Mouse (Mus musculus) cerebellum, postnatal 4 days (tissue): Measurements from ENCODE around the gene Abhd15.

ENCODE experiments used
- DNase-seq, 2 experiments: peaks; one replicate each; pipeline ENCODE4 v3.0.0; 2022; ENCODE audit warnings: low spot score in 2 of 2, mixed read lengths in 1 of 2

The Abhd15 gene

DNA sequence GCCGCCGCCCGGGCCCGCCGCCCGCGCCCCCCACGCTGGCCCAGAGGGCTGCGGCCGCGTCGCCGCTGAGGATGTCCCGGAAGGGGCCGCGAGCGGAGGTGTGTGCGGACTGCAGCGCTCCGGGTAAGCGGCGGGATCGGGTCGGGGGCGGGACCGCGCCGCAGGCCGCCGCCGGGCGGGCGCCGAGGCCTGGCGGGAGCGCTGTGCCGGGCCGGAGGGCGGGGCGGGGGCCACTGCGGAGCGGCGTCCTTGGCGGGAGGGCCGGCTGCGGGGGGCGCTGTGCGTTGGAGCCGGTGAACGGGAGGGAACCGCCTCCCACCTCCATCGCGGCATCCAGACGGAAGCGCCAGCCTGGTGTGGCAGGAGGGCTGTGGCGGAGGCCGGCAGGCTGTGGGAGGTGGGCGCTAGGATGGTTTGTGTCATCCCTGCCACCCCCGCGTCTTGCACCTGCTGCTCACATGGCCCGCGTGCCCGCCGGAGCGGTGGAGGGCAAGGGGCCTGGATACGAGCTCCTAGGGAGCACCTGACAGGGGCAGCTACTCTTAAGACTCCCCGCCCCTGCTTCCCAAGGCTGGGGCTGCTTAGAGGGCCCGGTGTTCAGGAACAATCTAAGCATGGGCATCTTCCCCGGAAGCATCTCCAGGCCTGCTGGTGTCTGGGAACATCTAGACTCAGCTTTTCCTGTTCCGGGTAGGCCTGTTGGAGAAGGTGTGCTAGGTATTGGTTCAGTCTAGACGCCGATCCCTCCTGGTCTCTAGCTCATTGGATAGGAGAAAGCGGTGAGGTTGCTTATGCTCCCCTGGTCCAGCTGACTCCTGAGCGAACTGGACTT lies 21.2 kb upstream of the Abhd15 start, which contains the start of gene Git1:
Git1 (plus strand) TSS at position 51 of the 832 bp plus-strand sequence.
- DNase-seq: no peak

DNA sequence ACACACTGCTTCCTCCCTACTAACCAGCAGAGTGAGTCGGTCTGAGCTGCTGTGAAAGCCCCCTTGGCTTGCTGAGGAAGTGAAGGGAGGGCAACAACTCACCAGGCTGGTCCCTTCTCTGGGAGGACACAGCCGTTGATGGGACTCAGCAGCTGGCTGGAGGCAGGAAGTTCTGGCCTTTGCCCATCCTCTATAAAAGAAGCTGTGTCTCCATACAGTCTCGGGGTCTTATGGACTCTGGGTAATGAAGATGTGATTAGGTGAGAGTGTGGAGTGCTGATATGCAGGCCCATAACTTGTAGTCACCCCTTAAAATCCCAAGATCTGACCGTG lies 20.6 kb upstream of the Abhd15 start:
- DNase-seq: no peak

DNA sequence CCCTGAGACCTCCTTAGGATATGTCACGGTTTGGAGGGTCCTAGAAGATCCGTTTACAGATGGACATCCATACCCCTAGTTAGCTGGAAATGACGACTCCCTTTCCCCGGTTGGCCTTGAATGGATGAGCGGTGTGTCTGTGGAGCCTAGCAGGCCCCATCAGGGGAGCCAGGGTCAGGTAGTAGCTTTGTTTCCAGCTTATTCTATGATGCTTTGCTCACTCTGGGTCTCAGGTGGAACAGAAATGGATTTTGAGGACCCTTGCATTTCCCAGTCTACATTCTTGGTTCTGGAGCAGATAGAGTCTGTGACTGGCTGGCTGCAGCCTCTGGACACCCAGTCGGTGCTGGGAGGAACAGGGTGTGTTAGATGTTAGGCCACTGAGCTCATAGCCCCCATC lies 20.1 kb upstream of the Abhd15 start:
- no peak for DNase-seq

GRCm38 (mm10) chr11:77495507-77495906 lies 19.4 kb upstream of the Abhd15 start:
- DNase-seq: no peak

GRCm38 (mm10) chr11:77497341-77497756 lies 17.6 kb upstream of the Abhd15 start:
- no peak for DNase-seq

GRCm38 (mm10) chr11:77497851-77498250 lies 17.1 kb upstream of the Abhd15 start:
- DNase-seq: no peak

DNA sequence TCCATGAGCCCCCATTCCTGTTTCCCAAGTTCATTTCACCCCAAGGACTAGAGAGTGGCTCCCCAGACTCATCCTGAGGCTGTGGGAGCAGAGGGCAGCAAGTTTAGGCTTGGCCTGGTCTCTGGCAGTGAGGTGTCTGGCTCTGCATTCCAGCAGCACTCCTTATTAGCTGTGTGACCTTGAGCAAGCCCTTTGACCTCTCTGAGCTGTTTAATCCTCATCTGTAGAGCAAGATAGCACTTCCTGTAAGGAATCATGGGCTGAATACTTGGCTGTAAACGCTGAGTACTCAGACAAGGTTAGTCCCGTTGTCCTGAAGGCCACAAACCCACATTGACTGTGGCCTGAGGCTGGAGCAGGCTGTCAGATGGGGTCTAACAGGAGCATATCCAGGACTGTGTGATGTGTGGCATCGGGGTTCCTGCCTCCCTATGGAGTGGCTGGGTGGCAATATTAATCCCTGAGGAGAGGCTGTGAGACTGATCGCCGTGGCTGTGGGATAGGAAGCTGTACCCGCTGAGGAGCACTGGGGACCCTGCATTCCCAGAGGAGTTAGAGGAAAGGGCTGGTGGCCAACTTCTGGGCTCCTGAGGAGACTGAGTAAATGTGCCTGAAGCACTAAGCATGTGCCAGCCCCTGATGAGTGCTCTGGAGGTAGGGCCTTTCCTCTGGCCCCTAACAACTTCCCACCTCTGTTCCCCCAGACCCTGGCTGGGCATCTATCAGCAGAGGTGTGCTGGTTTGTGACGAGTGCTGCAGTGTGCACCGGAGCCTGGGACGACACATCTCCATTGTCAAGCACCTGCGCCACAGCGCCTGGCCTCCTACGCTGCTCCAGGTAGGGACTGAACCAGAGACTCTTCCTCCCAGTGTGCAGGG lies 16.4 kb upstream of the Abhd15 start:
- DNase-seq: no peak

DNA sequence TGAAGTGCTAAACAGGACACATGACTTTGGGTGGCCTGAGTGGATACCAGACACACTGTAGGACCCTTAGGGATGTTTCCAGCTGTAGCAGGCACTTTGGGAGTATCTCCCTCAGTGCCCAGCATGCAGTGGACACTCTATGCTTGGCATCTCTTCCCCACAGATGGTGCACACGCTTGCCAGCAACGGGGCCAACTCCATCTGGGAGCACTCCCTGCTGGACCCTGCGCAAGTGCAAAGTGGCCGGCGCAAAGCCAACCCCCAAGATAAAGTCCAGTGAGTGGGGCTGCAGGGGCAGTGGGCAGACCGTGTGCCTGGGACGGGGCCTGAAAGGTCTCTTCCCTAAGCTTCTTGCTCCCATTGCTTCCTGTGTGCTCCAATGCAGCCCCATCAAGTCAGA lies 15.6 kb upstream of the Abhd15 start:
- no peak for DNase-seq

DNA sequence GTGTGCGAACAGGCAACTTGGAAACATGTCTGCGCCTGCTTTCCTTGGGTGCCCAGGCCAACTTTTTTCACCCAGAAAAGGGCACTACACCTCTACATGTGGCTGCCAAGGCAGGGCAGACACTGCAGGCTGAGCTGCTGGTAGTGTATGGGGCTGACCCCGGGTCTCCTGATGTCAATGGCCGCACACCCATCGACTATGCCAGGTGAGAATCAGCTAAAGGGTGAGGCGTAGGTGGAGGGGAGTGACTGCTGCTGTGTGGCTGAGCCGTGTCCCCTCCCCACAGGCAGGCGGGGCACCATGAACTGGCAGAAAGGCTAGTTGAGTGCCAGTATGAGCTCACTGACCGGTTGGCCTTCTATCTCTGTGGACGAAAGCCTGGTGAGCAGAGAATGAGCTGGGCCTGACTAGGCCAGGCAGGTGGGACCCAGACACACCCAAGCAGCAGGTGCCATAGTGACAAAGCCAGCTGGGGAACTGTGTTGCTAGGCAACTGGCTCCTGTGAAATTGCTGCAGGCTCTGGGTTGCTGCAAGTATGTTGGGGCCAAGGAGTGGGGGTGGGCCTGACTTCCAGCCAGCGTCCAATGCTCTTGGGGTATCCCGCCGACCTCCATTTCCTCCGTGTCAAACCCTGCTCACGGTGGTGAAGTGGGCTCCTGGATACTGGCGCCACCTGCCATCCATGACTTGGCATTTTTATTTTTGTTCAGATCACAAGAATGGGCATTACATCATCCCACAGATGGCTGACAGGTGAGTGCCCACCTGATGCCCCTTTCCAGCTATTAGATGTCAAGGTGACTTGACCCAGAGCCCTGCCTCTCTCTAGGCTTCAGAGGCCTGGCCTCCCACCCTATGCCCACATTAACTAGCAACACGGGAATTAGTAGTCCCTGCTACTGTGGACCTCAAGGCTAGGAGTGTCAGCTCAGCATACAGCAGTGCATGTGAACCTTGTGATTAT lies 14.3 kb upstream of the Abhd15 start:
- DNase-seq: no peak

GRCm38 (mm10) chr11:77501392-77501791 lies 13.5 kb upstream of the Abhd15 start:
- DNase-seq: peak in 1 of 2 experiments; percentile 82

GRCm38 (mm10) chr11:77501971-77502370 lies 12.9 kb upstream of the Abhd15 start:
- no peak for DNase-seq

- no peak for DNase-seq
Measured at GRCm38 (mm10) chr11:77502481-77502880, 12.4 kb upstream of the Abhd15 start.

- DNase-seq: no peak
Measured at GRCm38 (mm10) chr11:77503511-77503910, 11.4 kb upstream of the Abhd15 start.

- no peak for DNase-seq
Measured at GRCm38 (mm10) chr11:77504377-77504776, 10.5 kb upstream of the Abhd15 start.

- no peak for DNase-seq
Measured at GRCm38 (mm10) chr11:77505291-77505980, 9.5 kb upstream of the Abhd15 start.

DNA sequence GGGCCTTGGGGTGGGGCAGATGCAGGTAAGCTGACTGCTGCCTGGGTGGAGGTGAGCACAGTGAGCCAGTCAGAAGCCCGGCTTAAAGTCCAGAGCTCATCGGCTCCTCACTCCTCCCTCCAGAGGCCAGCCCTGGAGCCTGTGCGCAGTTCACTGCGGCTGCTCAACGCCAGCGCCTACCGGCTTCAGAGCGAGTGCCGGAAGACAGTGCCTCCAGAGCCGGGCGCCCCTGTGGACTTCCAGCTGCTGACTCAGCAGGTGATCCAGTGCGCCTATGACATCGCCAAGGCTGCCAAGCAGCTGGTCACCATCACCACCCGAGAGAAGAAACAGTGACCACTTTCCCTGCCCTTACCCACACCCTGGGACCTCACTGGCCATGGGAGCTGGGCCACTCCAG lies 8.6 kb upstream of the Abhd15 start:
- no peak for DNase-seq

- no peak for DNase-seq
Measured at GRCm38 (mm10) chr11:77506941-77507340, 8.0 kb upstream of the Abhd15 start.

- no peak for DNase-seq
Measured at GRCm38 (mm10) chr11:77507426-77507825, 7.5 kb upstream of the Abhd15 start.

DNA sequence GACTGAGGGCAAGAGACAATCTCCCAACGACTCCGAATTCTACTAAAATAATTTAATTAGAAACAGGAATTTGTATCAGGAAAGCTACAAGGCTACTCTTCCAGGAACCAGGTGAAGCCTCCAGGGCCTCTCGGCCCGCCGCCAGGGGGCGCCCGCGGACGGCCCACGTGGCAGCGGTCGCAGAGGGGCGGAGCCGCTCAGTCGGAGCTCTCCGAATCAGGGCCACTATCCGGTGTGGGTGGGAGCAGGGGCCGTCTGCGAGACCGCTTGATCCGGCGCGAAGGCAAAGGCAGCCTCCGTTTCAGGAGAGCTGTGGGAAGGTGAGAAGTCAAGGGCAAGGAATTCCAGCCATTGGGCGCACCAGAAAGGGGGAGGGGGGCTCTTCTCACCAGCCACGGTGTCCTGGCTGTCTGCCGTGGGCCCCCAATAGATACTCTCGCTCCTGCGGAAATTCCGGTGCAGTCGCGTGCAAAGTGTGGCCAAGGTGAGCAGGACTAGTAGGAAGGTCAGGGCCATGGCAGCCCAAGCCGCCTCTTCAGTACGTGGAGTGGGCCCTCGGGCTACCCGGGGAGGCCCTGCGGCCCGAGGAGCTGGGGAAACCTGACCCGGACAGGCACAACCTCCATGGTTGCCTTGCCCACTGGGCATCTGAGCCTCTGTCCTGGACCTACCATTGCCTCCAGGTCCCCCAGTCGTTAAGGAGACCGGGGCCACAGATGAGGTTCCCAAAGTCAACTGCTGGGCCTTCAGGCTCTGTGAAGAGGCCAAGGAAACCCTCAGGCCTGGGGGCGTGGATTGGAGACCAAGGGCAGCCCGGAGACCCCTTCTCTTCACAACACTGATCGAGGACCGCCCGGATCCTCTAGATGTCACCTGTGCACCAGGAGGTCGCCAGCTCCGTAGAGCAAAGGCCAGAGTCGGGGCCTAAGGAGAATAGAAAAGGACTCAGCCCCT lies 6.6 kb upstream of the Abhd15 start:
- peak in 1 of 2 experiments; percentile 83 for DNase-seq

DNA sequence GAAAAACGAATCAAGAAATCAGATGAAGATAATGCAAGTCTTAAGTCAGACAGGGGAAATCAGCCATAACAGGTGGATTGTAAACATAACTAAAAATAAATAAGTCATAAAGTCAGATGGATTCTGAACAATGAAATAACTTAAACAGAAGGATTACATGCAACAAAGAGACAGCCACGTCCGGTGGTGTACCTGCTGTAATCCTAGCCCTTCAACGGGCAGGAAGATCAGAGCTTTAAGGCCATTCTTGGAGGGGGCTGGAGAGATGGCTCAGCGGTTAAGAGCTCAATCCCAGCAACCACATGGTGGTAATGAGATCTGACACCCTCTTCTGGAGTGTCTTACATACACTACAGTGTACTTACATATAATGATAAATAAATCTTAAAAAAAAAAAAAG lies 3.6 kb upstream of the Abhd15 start:
- DNase-seq: no peak
